Mouse (Mus musculus) ES-Bruce4 (cell line): ENCODE measurements around the gene Pcsk2.

ENCODE experiments used
- CTCF ChIP-seq: IDR thresholded peaks from one replicate; pipeline ENCODE4 v1.8.1; 2011; ENCODE audit warnings: low read depth, low read length
- EP300 ChIP-seq: IDR thresholded peaks from 2 replicates; pipeline ENCODE4 v1.6.1; 2011; ENCODE audit warnings: low read depth, low read length; ENCODE audit not compliant: insufficient read depth
- POLR2A ChIP-seq: IDR thresholded peaks from one replicate; pipeline ENCODE4 v1.8.1; 2011; ENCODE audit warnings: low read length; ENCODE audit not compliant: insufficient read depth

DNA sequence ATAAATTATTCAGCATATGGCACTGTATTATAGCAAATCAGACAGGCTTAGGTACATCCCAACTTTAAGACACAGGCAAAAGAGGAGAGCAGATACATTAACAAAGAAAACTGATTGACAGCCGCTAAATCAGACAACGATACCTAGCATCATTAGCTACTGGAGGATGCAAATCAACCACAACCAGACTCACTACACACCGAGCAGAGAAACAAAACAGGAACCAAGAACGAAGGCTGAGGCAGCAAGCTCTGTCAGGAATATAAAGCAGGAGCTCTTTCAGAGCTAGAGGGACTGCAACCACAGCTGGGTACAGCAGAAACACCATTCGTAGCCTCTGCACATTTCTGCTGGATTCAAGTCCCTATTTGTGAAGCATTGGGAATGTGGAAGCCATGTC is 298.8 kb downstream of the Pcsk2 start:
- TF ChIP-seq CTCF (no peak), POLR2A (no peak), EP300 (no peak)
